Mouse (Mus musculus) heart, adult 2 months (tissue): Measurements from ENCODE around the gene Hist1h1t. TPM values are rescaled to one million over a fixed set of nuclear protein-coding genes. Genes with fewer than 3 reads are reported as not detected.

Experiments used
- DNase-seq, 2 experiments: peaks; one replicate each; pipeline ENCODE4 v3.0.0; 2021
- H3K27ac ChIP-seq: fragments of 200-600 bp; 2 replicates; pipeline ENCODE4 v1.8.1; 2022
- H3K27me3 ChIP-seq: fragments of 200-500 bp; 2 replicates; pipeline ENCODE4 v1.6.1; 2012; ENCODE audit warnings: mild to moderate bottlenecking, low read length, inconsistent platforms, mixed read lengths; ENCODE audit not compliant: control insufficient read depth, insufficient read depth
- H3K36me3 ChIP-seq: fragments of 200-500 bp; 2 replicates; pipeline ENCODE4 v1.6.1; 2012; ENCODE audit warnings: low read length, inconsistent platforms; ENCODE audit not compliant: control insufficient read depth, insufficient read depth
- H3K4me1 ChIP-seq: fragments of 200-500 bp; 2 replicates; pipeline ENCODE4 v1.6.1; 2011; ENCODE audit warnings: low read length; ENCODE audit not compliant: control insufficient read depth, insufficient read depth
- H3K4me3 ChIP-seq: fragments of 200-600 bp; 2 replicates; pipeline ENCODE4 v1.8.1; 2022
- H3K79me2 ChIP-seq: fragments of 200-500 bp; replicated peaks from 2 replicates; pipeline ENCODE4 v1.6.1; 2012; ENCODE audit warnings: mild to moderate bottlenecking, inconsistent platforms, low read length, moderate library complexity, mixed read lengths; ENCODE audit not compliant: control insufficient read depth, insufficient read depth
- H3K9ac ChIP-seq: fragments of 200-500 bp; 2 replicates; pipeline ENCODE4 v1.6.1; 2012; ENCODE audit warnings: low read depth, mild to moderate bottlenecking, control low read depth, inconsistent platforms, low read length, mixed read lengths
- CTCF ChIP-seq: fragments of 200-600 bp; IDR thresholded peaks from 2 replicates; pipeline ENCODE4 v1.8.1; 2022; ENCODE audit warnings: antibody characterized with exemption, mild to moderate bottlenecking, moderate library complexity
- EP300 ChIP-seq: fragments of 200-500 bp; IDR thresholded peaks from 2 replicates; pipeline ENCODE4 v1.6.1; 2011; ENCODE audit warnings: low read depth, low read length, control low read depth; ENCODE audit not compliant: insufficient read depth
- POLR2A ChIP-seq: fragments of 200-500 bp; IDR thresholded peaks from 2 replicates; pipeline ENCODE4 v1.6.1; 2011; ENCODE audit warnings: mild to moderate bottlenecking, low read depth, low read length, control low read depth; ENCODE audit not compliant: insufficient read depth
- WGBS: fragments of 180-500 bp; shearing (Covaris S2); methylation state at CpG from one replicate; pipeline ENCODE4 v1.1.7; 2018; 5-methylcytosine and 5-hydroxymethylcytosine counted together
- intact Hi-C: fragments of 180-260 bp; cut with DNase I; formaldehyde crosslinking; loops from one replicate; pipeline ENCODE4 v1.15.1; 2025
- polyA plus RNA-seq: library from polyadenylated mRNA; depleted of rRNA; stranded (reverse); fragments of >200 nt; gene quantifications from 2 replicates; pipeline ENCODE4 v1.2.3, GENCODE M21; 2012
- total RNA-seq, 2 experiments: library from RNA; stranded (reverse); gene quantifications; 2 replicates each; pipeline ENCODE4 v1.2.3; 2021

Gene Hist1h1t
- total and polyA plus RNA-seq, 3 experiments, result not detected

GRCm38 (mm10) chr13:23687907-23688306 lies 7.7 kb upstream of the Hist1h1t start:
- intact Hi-C loops, result loop anchor here (5.0 to 10.0 kb wide), 2 partner anchors 1646 to 1933 kb away; partner anchors contain the start of genes Hist1h2ag, Hist1h2ak, Hist1h2bj and Hist1h2bn
- WGBS, result 93% methylated on average over 7 of the region's 7 CpGs

GRCm38 (mm10) chr13:23688956-23689355 lies 6.7 kb upstream of the Hist1h1t start:
- WGBS, result 99% methylated on average over 2 of the region's 2 CpGs
- H3K4me1 ChIP-seq, result peaks cover 1% of the 10 kb centered on the region; the same call in 1 of the 2 replicates
- H3K4me3 ChIP-seq, result no peak overlapping the region
- intact Hi-C loops, result loop anchor here (5.0 to 10.0 kb wide), 2 partner anchors 1647 to 1934 kb away; partner anchors contain the start of genes Hist1h2ag, Hist1h2ak, Hist1h2bj and Hist1h2bn
- no peak overlapping the region for H3K27ac ChIP-seq
- H3K9ac ChIP-seq, result no peak overlapping the region
- no peak for TF ChIP-seq CTCF
- TF ChIP-seq POLR2A, result no peak
- TF ChIP-seq EP300, result no peak
- H3K36me3 ChIP-seq, result peaks cover 2% of the 10 kb centered on the region
- no peaks in the 10 kb centered on the region; the same call in 1 of the 2 replicates for H3K79me2 ChIP-seq
- H3K27me3 ChIP-seq, result no peaks in the 10 kb centered on the region
- DNase-seq, result no peak

More at GRCm38 (mm10) chr13:23687907-23688306, 7.7 kb upstream of the Hist1h1t start:
- Histone ChIP-seq H3K27me3 (no peaks in the 10 kb centered on the region), H3K4me1 (peaks cover 1% of the 10 kb centered on the region; the same call in 1 of the 2 replicates), H3K27ac (no peak overlapping the region), H3K36me3 (peaks cover 2% of the 10 kb centered on the region), H3K9ac (no peak overlapping the region), H3K79me2 (no peaks in the 10 kb centered on the region; the same call in 1 of the 2 replicates), H3K4me3 (no peak overlapping the region)
- no peak for DNase-seq
- TF ChIP-seq EP300 (no peak), POLR2A (no peak), CTCF (no peak)

- Histone ChIP-seq H3K79me2 (no peaks in the 10 kb centered on the region; the same call in 1 of the 2 replicates), H3K9ac (no peak overlapping the region), H3K4me3 (no peak overlapping the region), H3K4me1 (peaks cover 1% of the 10 kb centered on the region; the same call in 1 of the 2 replicates), H3K27me3 (no peaks in the 10 kb centered on the region), H3K27ac (no peak overlapping the region), H3K36me3 (peaks cover 2% of the 10 kb centered on the region)
- no peak for DNase-seq
- intact Hi-C loops, result loop anchor here (5.0 to 10.0 kb wide), 2 partner anchors 1647 to 1935 kb away; partner anchors contain the start of genes Hist1h2ag, Hist1h2ak, Hist1h2bj and Hist1h2bn
- TF ChIP-seq EP300 (no peak), CTCF (no peak), POLR2A (no peak)
- WGBS, result 55% methylated on average over 2 of the region's 2 CpGs
Measured at GRCm38 (mm10) chr13:23689459-23689858, 6.2 kb upstream of the Hist1h1t start.

- Histone ChIP-seq H3K79me2 (no peaks in the 10 kb centered on the region), H3K36me3 (no peaks in the 10 kb centered on the region), H3K27ac (no peak overlapping the region), H3K9ac (no peak overlapping the region), H3K27me3 (no peaks in the 10 kb centered on the region), H3K4me3 (no peak overlapping the region), H3K4me1 (no peaks in the 10 kb centered on the region; the same call in 1 of the 2 replicates)
- no peak for DNase-seq
- intact Hi-C loops, result loop anchor here (10.0 kb wide), 1 partner anchor 1979 kb away; the partner anchor contains the start of genes Hist1h2ai, Hist1h2bl and Hist1h3h
- WGBS, result 76% methylated on average over 6 of the region's 6 CpGs
- TF ChIP-seq CTCF (no peak), EP300 (no peak), POLR2A (no peak)
Measured at GRCm38 (mm10) chr13:23693856-23694440, 1.7 kb upstream of the Hist1h1t start.

GRCm38 (mm10) chr13:23694956-23695355 lies 658 bp upstream of the Hist1h1t start:
- Histone ChIP-seq H3K27ac (no peak overlapping the region), H3K36me3 (no peaks in the 10 kb centered on the region), H3K27me3 (no peaks in the 10 kb centered on the region), H3K4me1 (no peaks in the 10 kb centered on the region; the same call in 1 of the 2 replicates), H3K4me3 (no peak overlapping the region), H3K9ac (no peak overlapping the region), H3K79me2 (no peaks in the 10 kb centered on the region)
- intact Hi-C loops, result loop anchor here (5.0 to 10.0 kb wide), 3 partner anchors 263 to 1980 kb away; partner anchors contain the start of genes Hist1h2ah, Hist1h2ai, Hist1h2bk and Hist1h2bl
- TF ChIP-seq POLR2A (no peak), CTCF (no peak), EP300 (no peak)
- WGBS, result 91% methylated on average over 9 of the region's 9 CpGs
- no peak for DNase-seq
